Mouse (Mus musculus): ENCODE data around the gene Lrig3.

The Lrig3 gene

GRCm38 (mm10) chr10:125965968-125966480 lies at the start of gene Lrig3:
Gene Lrig3, plus strand, starts transcription at chr10:125966168.
- DNase-seq (ENCODE audit: low read depth), result peak; percentile 97

- DNase-seq (ENCODE audit: low read depth), result no peak
Measured at GRCm38 (mm10) chr10:125916781-125917180, 49.2 kb upstream of the Lrig3 start.

- no peak for DNase-seq (ENCODE audit: low read depth)
Measured at GRCm38 (mm10) chr10:125917436-125917871, 48.5 kb upstream of the Lrig3 start.

- DNase-seq (ENCODE audit: low read depth), result no peak
Measured at GRCm38 (mm10) chr10:125918994-125919393, 47.0 kb upstream of the Lrig3 start.

- no peak for DNase-seq (ENCODE audit: low read depth)
Measured at GRCm38 (mm10) chr10:125921654-125922446, 44.1 kb upstream of the Lrig3 start.

DNA sequence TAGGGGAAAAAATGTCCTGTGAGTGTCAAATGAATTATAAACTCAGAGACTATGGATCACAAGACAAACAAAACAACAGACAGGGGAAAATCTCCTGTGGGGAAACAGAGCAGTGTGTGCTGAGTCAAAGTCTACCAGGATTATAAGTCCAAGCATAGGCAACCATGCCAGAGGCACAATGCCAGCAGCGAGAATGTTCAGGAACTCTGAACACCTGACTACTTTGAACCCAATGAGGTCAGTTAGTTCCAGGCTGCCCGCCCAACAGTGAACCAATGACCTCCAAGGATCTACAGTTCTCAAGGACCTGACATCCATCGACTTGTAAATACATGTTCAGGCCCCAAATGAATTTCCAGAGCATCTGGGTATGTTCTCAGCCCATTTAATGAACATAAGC lies 36.0 kb upstream of the Lrig3 start:
- no peak for DNase-seq (ENCODE audit: low read depth)

DNA sequence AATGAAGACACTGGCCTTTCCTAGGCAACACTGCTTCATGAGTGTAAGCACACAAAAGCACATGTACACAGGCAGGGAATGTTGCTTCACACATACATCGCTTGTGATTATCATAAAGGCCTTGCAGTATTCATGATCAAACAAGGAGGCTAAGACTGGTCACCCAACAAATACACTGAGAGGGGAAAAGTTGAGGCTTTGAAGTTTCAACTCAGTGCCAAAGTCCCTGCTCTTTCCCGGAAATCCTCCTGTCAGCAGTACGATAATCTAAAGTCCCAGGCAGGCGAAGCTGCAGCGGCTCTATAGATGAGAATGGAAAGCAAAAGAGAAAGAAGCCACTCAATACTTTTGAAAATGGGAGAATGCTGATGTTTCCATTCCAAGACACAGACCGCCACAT lies 32.6 kb upstream of the Lrig3 start:
- no peak for DNase-seq (ENCODE audit: low read depth)

- no peak for DNase-seq (ENCODE audit: low read depth)
Measured at GRCm38 (mm10) chr10:125934095-125934494, 31.9 kb upstream of the Lrig3 start.

DNA sequence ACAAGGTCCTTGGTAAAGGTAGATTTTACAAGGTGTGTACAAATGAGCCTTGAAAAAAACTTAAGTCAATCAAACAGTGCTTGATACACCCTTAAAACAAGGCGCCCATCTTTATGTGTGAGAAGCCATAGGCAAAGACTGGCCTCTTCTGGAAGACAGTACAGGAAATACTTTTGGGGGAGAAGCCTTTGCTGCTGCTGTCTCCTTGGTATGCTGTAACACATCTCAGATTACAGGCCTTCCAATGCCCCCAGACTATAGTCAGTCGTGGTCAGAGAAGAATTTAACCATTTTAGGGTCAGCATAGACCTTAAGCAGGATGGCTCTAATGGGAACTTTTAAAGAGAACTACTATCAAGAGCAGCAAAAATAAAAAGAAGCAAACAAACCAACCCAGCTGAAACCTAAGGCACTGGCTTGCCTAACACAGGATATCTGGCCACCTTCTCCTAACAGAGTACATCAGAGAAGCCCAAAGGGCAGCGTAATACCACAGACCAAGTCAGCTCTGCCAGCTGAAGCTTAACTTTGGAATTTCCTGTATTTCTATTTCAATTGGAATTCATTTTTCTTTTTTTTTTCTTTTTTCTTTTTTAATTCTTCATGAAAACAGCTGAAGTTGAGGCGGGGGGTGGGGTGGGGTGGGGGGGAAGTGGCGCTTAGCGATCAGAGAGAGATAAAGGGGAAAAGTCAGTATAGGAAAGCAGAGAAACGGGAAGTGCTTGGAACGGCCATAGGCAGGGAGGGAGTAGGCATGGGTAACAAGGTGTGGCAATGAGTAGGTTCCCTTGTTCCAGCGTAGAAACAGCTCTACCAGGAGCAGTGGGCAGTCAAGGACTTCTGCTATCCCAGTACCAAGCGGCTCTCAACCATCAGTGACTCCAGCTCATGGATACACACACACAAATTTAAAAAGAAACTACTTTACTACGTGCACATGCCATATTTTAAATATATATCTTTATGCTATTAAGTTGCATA lies 28.2 kb upstream of the Lrig3 start:
- no peak for DNase-seq (ENCODE audit: low read depth)

DNA sequence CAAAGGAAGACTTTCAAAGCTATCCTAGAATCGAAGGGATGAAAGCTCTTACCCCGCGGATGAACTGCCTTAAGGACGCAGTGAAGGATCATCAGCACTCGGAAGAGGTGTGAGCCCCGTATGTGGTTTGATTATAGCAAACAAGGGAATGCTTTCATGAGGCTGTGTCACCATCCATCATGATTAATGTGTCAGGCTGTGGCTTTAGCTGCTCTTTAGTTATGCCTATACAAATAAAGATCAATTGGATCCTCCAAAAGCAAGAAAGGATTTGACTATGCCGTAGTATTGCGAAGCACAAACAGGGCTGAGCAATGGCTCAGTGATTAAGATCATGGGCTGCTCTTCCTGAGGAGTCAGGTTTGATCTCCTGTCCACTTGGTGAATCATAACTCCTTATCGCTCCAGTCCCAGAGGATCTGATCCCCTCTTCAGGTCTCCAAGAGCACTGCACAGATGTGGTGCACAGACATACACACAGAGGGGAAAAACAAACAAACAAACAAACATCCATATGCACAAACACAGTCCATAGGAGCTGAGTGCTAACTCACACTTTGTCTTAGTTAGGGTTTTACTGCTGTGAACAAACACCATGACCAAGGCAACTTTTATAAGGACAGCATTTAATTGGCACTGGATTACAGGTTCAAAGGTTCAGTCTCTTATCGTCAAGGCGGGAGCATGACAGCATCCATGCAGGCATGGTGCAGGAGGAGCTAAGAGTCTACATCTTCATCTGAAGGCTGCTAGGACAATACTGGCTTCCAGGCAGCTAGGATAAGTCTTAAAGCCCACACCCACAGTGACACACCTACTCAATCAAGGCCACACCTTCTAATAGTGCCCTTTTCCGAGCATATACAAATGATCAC lies 27.2 kb upstream of the Lrig3 start:
- DNase-seq (ENCODE audit: low read depth), result peak; percentile 13

GRCm38 (mm10) chr10:125940316-125941059 lies 25.5 kb upstream of the Lrig3 start:
- peak; percentile 53 for DNase-seq (ENCODE audit: low read depth)

DNA sequence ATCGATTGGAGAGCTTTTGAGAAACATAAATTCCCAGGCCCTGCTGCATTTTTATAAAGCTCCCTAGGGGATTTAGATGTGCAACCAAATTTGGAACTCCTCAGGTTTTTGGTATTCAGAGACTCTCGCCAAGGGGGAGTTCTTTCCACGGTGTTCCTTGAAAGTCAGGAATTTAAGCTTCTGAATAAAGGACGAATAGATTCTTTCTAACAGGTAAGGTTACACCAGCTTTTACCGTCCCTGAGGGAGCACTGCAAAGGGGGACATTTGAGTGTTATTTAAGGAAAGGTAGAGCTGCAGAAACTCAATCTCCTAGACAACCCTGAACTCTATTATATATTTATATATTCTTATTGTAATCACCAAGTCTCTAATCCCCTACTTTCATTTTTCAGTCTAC lies 22.9 kb upstream of the Lrig3 start:
- DNase-seq (ENCODE audit: low read depth), result no peak

GRCm38 (mm10) chr10:125944762-125945504 lies 21.0 kb upstream of the Lrig3 start:
- DNase-seq (ENCODE audit: low read depth), result no peak

- peak; percentile 37 for DNase-seq (ENCODE audit: low read depth)
Measured at GRCm38 (mm10) chr10:125948842-125949474, 17.0 kb upstream of the Lrig3 start.

DNA sequence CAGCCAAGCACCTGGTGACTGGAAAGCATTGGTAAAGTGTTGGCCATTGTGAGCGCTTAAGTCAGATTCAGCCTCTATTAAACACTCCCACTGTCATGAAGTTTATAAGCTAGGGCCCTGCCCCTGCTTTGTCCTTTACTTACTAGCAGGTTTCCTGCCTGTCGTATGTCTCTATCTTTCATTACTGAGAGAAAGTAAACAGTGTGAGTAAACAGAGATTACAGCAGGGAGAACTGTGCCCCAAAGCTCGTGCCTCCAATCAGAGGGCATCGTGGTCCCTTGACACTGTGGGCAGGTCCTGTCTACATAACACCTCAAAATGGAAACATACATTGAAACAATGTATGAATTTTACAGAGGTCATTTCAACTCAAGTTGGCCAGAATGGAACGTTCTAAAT lies 14.3 kb upstream of the Lrig3 start:
- DNase-seq (ENCODE audit: low read depth), result no peak

DNA sequence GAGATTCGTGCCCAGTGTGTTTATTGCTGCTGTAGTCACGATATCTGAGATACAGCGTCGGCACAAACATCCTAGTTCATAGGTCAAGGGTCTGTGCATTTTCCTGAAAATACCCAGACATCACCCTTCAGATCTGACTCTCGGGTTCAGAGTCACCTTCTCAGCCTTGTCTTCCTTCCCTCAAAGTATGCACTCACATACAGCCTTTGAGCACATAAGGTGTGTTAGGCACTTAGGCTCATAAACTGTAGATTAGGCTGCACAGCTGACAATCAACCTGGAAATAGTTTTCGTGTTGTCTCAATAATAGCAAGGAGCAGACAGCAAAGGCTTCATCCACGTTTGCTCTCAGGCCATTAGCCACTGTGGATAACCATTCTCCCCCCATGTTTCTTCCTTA lies 11.6 kb upstream of the Lrig3 start:
- DNase-seq (ENCODE audit: low read depth), result no peak

DNA sequence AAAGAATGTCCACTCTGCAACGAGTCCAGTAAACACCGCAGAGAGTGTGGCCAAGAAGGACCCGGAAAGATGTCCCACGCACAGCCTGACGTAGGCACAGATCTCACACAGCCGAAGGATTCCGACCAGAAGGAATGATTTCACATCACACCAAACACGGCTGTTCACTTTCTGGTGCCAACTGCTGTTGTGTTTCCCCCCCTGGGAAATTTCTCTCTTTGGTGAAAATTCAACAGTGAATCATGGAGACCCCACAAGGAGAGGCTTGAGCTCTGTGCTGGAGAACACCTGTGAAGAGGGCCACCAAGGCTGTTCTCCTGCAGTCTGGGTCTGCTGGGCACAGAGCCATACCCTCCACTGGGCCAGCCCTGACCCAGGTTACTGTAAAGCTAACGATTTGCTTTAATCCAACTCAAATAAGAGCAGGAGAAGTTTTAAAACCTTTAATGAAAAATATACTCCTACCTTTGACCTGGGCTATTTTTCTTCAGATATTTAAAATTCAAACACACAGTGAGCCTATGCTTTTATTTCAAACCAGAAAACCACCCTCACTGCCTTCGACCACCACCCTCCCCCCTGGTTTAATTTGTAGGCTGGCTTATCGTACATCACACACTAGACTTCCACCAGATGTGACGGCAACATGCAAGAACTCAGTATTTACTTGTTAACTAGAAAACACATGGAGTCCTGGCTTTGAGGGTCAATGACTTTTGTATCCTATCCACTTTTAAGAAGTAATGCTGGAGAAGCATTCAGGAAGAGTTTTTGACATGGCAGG lies 11.0 kb upstream of the Lrig3 start:
- no peak for DNase-seq (ENCODE audit: low read depth)

- no peak for DNase-seq (ENCODE audit: low read depth)
Measured at GRCm38 (mm10) chr10:125961411-125962107, 4.4 kb upstream of the Lrig3 start.
